Mouse (Mus musculus) kidney, postnatal 0 days (tissue): ENCODE results near the gene Apbb2. TPM values are rescaled to one million over a fixed set of nuclear protein-coding genes. Genes with fewer than 3 reads are reported as not detected.
A peak's percentile ranks its signal among the peaks of the same experiment; 100 is the strongest.

Source experiments
- ATAC-seq: fragments of 200-750 bp; cut with Nextera tagmentation; replicated peaks from 2 replicates; pipeline ENCODE4 v1.8.0; 2017; ENCODE audit warnings: low read depth, moderate number of reproducible peaks, moderate TSS enrichment, moderate library complexity; ENCODE audit not compliant: low FRiP score
- DNase-seq: peaks from one replicate; pipeline ENCODE4 v3.0.0-alpha.2; 2016; ENCODE audit warnings: low spot score
- H3K27ac ChIP-seq: fragments of 300-500 bp; sonication (generic); 2 replicates; pipeline ENCODE4 v1.5.1; 2014; ENCODE audit warnings: mild to moderate bottlenecking
- H3K27me3 ChIP-seq: fragments of 300-500 bp; sonication (generic); 2 replicates; pipeline ENCODE4 v1.6.1; 2014; ENCODE audit warnings: low read length, mixed read lengths; ENCODE audit not compliant: insufficient read depth
- H3K36me3 ChIP-seq: fragments of 300-500 bp; sonication (generic); 2 replicates; pipeline ENCODE4 v1.6.1; 2014; ENCODE audit warnings: low read length, mixed read lengths; ENCODE audit not compliant: insufficient read depth
- H3K4me1 ChIP-seq: fragments of 300-500 bp; sonication (generic); replicated peaks from 2 replicates; pipeline ENCODE4 v1.6.1; 2014; ENCODE audit warnings: antibody characterized with exemption, low read length, mixed read lengths; ENCODE audit not compliant: insufficient read depth
- H3K4me2 ChIP-seq: fragments of 300-500 bp; sonication (generic); 2 replicates; pipeline ENCODE4 v1.6.1; 2014; ENCODE audit warnings: mild to moderate bottlenecking, low read length, moderate library complexity, mixed read lengths
- H3K4me3 ChIP-seq: fragments of 300-500 bp; sonication (generic); replicated peaks from 2 replicates; pipeline ENCODE4 v1.5.1; 2014; ENCODE audit warnings: low read depth, low read length
- H3K9ac ChIP-seq: fragments of 300-500 bp; sonication (generic); 2 replicates; pipeline ENCODE4 v1.6.1; 2014; ENCODE audit warnings: low read depth, low read length
- H3K9me3 ChIP-seq: fragments of 300-500 bp; sonication (generic); replicated peaks from 2 replicates; pipeline ENCODE4 v1.6.1; 2016; ENCODE audit warnings: low read length, inconsistent platforms, mixed read lengths
- CTCF ChIP-seq: IDR thresholded peaks from 2 replicates; pipeline ENCODE4 v1.5.1; 2016; ENCODE audit warnings: antibody characterized with exemption, low read depth, mild to moderate bottlenecking, moderate library complexity
- WGBS: fragments of 180-500 bp; shearing (Covaris S2); extraction: QIAGEN DNeasy Blood & Tissue Kit; methylation state at CpG from one replicate; pipeline ENCODE4 v1.1.7; 2014; 5-methylcytosine and 5-hydroxymethylcytosine counted together
- polyA plus RNA-seq: library from polyadenylated mRNA; unstranded; fragments of >200 nt; fragmentation: Nextera tagmentation; extraction: Ambion mirVana; gene quantifications from 2 replicates; pipeline ENCODE4 v1.2.1, GENCODE M21; 2015

Gene Apbb2
- polyA plus RNA-seq, 1 experiment from 2014 or later, result 47.0 TPM

GRCm38 (mm10) chr5:66596296-66596695 is 22.3 kb downstream of the Apbb2 start:
- H3K4me3 ChIP-seq, result no peak overlapping the region
- H3K4me2 ChIP-seq, result no peak overlapping the region
- DNase-seq (no peak), ATAC-seq (no peak)
- 0 out of 2 replicates have a peak, but pooled peaks cover 7% of the 10 kb centered on the region for H3K36me3 ChIP-seq
- H3K4me1 ChIP-seq, result 0 out of 2 replicates have a peak, but pooled peaks cover 8% of the 10 kb centered on the region
- 75% methylated on average over 3 of the region's 3 CpGs for WGBS
- H3K9ac ChIP-seq, result no peak overlapping the region
- no peak overlapping the region for H3K27ac ChIP-seq
- TF ChIP-seq CTCF, result no peak
- H3K9me3 ChIP-seq, result no peaks in the 10 kb centered on the region
- no peaks in the 10 kb centered on the region for H3K27me3 ChIP-seq

- no peaks in the 10 kb centered on the region for H3K27me3 ChIP-seq
- no peak for TF ChIP-seq CTCF
- no peak overlapping the region for H3K4me2 ChIP-seq
- H3K36me3 ChIP-seq, result 0 out of 2 replicates have a peak, but pooled peaks cover 7% of the 10 kb centered on the region
- no peak overlapping the region for H3K9ac ChIP-seq
- ATAC-seq (no peak), DNase-seq (no peak)
- H3K4me1 ChIP-seq, result 0 out of 2 replicates have a peak, but pooled peaks cover 2% of the 10 kb centered on the region
- H3K4me3 ChIP-seq, result no peak overlapping the region
- WGBS, result 89% methylated on average over 14 of the region's 14 CpGs
- H3K27ac ChIP-seq, result no peak overlapping the region
- no peaks in the 10 kb centered on the region for H3K9me3 ChIP-seq
These were observed 23.7 kb downstream of the Apbb2 start for GRCm38 (mm10) chr5:66594881-66595280.

GRCm38 (mm10) chr5:66586236-66586745 is 32.3 kb downstream of the Apbb2 start:
- 59% methylated on average over 6 of the region's 6 CpGs for WGBS
- TF ChIP-seq CTCF, result no peak
- no peak overlapping the region for H3K9ac ChIP-seq
- no peaks in the 10 kb centered on the region for H3K27me3 ChIP-seq
- no peaks in the 10 kb centered on the region; the same call in 1 of the 2 replicates for H3K9me3 ChIP-seq
- H3K4me2 ChIP-seq, result no peak overlapping the region
- no peak for DNase-seq
- H3K4me3 ChIP-seq, result no peak overlapping the region
- ATAC-seq, result no peak
- H3K36me3 ChIP-seq, result no peaks in the 10 kb centered on the region
- H3K4me1 ChIP-seq, result peaks cover 24% of the 10 kb centered on the region; the same call in 1 of the 2 replicates
- H3K27ac ChIP-seq, result no peak overlapping the region

GRCm38 (mm10) chr5:66583019-66583406 is 35.6 kb downstream of the Apbb2 start:
- Histone ChIP-seq H3K27me3 (no peaks in the 10 kb centered on the region), H3K9me3 (no peaks in the 10 kb centered on the region; the same call in 1 of the 2 replicates), H3K27ac (peak overlapping the region; percentile 47; the same call in 1 of the 2 replicates), H3K36me3 (no peaks in the 10 kb centered on the region), H3K9ac (no peak overlapping the region), H3K4me1 (peaks cover 24% of the 10 kb centered on the region; the same call in 1 of the 2 replicates), H3K4me2 (no peak overlapping the region), H3K4me3 (no peak overlapping the region)
- TF ChIP-seq CTCF, result no peak
- WGBS, result 51% methylated on average over 4 of the region's 4 CpGs
- ATAC-seq (no peak), DNase-seq (peak; percentile 60)

GRCm38 (mm10) chr5:66582281-66583018 is 36.1 kb downstream of the Apbb2 start:
- Histone ChIP-seq H3K4me1 (peaks cover 24% of the 10 kb centered on the region; the same call in 1 of the 2 replicates), H3K27me3 (no peaks in the 10 kb centered on the region), H3K36me3 (no peaks in the 10 kb centered on the region), H3K9ac (no peak overlapping the region), H3K9me3 (no peaks in the 10 kb centered on the region), H3K27ac (peak overlapping the region; percentile 47; the same call in 1 of the 2 replicates), H3K4me2 (no peak overlapping the region), H3K4me3 (no peak overlapping the region)
- WGBS, result 53% methylated on average over 17 of the region's 17 CpGs
- ATAC-seq (peak; percentile 88), DNase-seq (no peak)
- no peak for TF ChIP-seq CTCF

- no peak overlapping the region for H3K4me2 ChIP-seq
- H3K36me3 ChIP-seq, result no peaks in the 10 kb centered on the region
- no peaks in the 10 kb centered on the region for H3K9me3 ChIP-seq
- 68% methylated on average over 4 of the region's 4 CpGs for WGBS
- H3K4me1 ChIP-seq, result peaks cover 29% of the 10 kb centered on the region; the same call in 1 of the 2 replicates
- no peak overlapping the region for H3K9ac ChIP-seq
- no peak for DNase-seq
- no peak for TF ChIP-seq CTCF
- no peaks in the 10 kb centered on the region for H3K27me3 ChIP-seq
- ATAC-seq, result no peak
- H3K27ac ChIP-seq, result no peak overlapping the region
- H3K4me3 ChIP-seq, result no peak overlapping the region
These were observed 39.5 kb downstream of the Apbb2 start for GRCm38 (mm10) chr5:66579066-66579465.
